Mouse (Mus musculus) v-Abl transformed pro-B cells (cell line): Measurements from ENCODE around the gene Gys1.

ENCODE experiments used
- in situ Hi-C, 2 experiments: fragments of 400-800 bp; cut with MboI; formaldehyde crosslinking; loops; one replicate each; pipeline ENCODE4 v1.15.1; 2025; ENCODE audit not compliant: unreplicated experiment in 2 of 2

The Gys1 gene

DNA sequence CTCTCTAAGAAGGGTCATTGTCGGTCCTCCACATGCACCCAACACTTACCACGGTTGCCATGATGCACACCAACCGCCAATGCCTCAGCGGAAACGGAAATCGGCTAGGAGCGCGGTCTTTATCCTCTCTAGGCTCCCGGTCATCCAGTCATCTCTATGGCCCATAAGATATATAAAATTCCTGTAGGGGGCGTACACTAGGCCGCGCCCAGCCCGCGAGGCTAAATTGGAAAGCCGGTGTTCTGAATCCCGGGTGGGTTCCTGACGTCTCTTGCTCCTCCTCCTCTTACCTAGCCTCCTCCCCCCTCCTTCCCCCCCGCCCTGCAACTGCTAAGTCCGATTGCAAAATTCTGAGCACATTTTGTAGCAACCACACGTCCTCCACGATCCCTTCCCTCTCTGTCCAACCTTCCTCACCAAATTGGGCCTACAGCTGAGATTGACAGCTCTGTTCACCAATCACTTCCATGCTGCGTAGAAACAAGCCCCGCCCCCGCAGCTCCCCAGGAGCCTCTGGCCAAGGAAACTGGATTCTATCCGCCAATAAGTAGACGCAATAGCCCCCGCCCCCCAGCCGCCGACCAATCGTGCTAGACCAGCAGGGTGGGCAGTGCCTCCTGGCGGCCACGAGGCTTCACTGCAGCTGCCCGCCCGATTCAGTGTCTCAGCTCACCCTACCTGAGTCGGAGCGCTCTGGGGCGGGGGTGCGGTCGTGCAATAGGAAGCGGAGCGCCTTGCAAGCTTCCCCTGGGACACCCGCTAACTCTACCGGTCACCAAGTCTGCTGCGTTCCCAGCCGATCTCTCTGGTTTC lies at the start of gene Gys1:
TSS of gene Gys1 (plus strand) at position 642 of the 813 bp plus-strand sequence.
- in situ Hi-C loops, result no loop called here

DNA sequence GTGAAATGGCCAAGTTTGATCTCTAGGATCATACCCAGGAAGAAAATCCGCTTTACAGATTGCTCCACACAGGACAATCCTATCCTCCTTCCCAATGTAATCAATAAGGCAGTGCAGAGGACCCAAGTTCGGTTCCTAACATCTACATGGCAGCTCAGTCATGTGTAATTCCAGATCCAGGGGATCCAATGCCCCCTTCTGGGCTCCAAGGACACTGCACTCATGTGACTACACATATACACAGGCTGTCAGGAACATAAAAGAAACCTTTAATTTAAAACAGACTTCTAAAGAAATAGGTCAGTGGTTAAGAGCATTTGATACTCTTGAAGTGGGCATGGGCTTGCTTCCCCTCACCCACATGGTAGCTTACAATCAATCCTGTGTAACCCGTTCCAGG lies 48.6 kb upstream of the Gys1 start:
- in situ Hi-C loops, result no loop called here

DNA sequence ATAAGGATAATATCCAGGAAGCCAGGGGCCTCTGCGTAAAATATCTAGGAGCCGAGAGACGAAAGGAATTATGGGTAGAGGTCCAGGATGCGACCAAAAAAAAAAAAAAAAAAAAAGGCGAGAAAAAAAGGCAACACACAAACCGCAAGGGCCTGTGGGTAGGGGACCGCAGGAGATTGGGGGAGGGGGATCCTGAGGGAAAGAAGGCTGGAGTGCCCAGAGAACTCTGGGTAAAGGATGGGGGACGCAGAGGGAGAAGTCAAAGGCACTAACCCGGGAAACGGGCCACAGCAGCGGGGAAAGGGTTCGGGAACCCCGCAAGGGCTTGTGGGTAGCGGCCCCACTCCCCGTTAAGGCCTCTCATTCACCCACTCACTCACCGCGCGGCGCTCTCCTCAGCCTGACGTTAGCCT lies 39.5 kb upstream of the Gys1 start:
- in situ Hi-C loops, result loop anchor here in 1 of 2 experiments (5.0 kb wide), 1 partner anchor 88 kb away; no protein-coding TSS in a partner anchor

DNA sequence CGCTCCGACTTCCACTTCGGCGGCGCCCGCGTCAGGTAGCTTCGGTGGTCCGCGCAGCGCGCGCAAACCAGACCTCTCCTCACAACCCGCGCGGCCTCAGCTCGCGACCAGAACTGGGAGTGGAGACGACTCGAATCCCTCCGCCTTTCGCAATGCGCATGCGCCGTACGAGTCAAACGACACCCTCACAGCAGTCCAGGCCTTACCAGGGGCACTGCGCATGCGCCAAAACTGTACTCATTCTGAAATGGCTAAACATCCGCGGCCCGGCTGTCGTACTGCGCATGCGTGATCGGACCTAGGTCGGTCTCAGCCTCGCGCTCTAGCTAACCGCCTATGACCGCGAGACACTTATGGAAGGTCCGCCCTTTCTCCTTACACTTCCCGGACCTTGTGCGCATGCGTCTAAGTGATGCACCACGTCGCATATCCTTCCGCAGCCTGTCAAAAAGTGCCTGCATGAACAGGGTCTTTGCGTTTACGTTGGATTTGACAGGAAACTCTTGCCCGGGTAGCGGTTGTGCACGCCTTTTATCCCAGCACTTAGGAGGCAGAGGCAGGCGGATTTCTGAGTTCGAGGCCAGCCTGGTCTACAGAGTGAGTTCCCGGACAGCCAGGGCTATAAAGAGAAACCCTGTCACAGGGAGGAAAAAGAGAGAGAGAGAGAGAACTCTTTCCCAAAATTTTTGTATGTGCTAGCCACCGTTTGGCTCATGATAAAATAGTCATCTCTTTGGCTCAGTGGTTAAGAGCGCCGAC lies 38.9 kb upstream of the Gys1 start, which contains the start of gene Snrnp70:
TSS of gene Snrnp70 (minus strand) at position 165 of the 759 bp plus-strand sequence.
- in situ Hi-C loops, result loop anchor here in 1 of 2 experiments (5.0 kb wide), 1 partner anchor 88 kb away; no protein-coding TSS in a partner anchor

DNA sequence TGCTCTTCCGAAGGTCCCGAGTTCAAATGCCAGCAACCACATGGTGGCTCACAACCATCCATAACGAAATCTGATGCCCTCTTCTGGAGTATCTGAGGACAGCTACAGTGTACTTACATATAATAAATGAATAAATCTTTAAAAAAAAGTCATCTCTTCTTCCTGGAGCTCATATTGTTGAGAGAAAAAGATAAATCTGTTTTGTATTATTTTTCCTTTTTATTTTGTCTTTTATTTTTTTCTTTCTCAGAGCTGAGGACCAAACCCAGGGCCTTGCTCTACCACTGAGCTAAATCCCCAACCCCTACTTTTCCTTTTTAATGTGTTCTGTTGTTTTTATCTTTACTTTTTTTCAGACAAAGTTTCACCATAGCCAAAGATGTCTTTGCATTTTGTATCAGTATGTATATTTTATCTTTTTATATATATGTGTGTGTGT lies 38.3 kb upstream of the Gys1 start:
- in situ Hi-C loops, result loop anchor here in 1 of 2 experiments (5.0 kb wide), 1 partner anchor 89 kb away; no protein-coding TSS in a partner anchor

DNA sequence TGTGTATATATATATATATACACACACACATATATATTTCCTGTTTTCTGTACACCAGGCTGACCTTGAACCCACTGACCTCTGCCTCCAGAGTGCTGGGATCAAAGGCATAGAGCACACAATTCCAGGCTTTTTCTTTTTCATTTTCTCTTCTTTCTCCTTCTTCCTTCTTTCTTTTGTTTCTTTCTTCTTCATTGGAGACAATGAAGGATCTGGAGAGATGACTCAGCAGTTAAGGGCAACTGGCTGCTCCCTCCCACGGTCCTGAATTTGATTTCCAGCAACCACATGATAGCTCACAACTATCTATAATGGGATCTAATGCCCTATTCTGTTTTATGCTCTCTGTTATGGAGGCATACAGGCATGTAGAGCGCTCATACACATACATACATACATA lies 37.9 kb upstream of the Gys1 start:
- in situ Hi-C loops, result loop anchor here in 1 of 2 experiments (5.0 kb wide), 1 partner anchor 89 kb away; no protein-coding TSS in a partner anchor

DNA sequence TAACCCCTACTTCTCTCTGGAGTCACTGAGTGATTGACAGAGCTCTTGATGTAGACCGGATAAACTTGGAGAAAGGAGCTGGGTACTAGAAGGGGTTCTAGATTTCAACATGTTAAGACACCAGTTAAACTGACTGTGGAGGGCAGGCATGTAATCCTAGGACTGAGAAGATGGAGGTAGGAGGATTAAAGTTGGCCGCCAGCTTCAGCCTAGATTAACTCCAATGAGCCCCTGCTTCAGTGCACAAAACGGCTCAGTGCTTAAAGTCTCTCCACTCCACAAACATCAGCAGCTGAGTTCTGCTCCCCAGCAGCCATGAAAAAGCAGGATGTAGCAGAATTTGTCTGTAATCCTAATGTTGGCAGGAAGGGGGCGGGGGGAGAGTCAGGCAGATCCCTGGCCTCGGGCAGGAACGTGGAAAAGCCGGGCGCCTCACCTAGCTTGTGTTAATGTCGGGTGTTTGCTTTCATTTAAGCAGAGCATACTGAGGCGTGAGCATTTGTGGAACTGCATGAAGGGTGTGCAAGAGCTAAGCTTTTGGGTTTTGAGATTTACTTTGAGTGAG lies 33.0 kb upstream of the Gys1 start:
- in situ Hi-C loops, result loop anchor here in 1 of 2 experiments (5.0 kb wide), 1 partner anchor 94 kb away; no protein-coding TSS in a partner anchor

DNA sequence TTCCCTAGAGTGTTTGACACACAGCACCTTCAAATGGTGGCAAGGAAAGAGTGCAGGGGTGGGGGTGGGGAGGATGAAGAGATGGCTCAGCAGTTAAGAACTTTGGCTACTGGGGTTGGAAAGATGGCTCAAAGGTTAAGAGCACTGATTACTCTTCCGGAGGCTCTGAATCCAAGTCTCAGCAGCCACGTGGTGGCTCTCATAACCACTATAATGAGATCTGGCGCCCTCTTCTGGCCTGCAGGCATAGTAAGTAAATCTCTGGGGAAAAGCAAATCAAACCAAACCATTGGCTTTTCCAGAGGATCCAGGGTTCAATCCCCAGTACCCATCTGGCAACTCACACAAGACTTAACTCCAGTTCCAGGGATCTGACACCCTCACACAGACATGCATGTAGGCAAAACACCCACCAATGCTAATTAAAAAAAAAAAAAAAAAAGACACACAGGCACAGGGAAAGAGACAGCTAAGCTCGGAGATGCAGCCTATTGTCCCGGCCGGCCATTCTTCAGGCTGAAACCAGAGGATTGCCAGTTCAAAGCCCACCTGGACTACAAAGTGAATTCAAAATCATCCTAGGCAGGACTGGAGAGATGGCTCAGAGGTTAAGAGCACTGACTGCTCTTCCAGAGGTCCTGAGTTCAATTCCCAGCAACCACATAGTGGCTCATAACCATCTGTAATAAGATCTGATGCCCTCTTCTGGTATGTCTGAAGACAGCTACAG lies 30.9 kb upstream of the Gys1 start:
- in situ Hi-C loops, result loop anchor here in 1 of 2 experiments (5.0 kb wide), 1 partner anchor 96 kb away; no protein-coding TSS in a partner anchor

DNA sequence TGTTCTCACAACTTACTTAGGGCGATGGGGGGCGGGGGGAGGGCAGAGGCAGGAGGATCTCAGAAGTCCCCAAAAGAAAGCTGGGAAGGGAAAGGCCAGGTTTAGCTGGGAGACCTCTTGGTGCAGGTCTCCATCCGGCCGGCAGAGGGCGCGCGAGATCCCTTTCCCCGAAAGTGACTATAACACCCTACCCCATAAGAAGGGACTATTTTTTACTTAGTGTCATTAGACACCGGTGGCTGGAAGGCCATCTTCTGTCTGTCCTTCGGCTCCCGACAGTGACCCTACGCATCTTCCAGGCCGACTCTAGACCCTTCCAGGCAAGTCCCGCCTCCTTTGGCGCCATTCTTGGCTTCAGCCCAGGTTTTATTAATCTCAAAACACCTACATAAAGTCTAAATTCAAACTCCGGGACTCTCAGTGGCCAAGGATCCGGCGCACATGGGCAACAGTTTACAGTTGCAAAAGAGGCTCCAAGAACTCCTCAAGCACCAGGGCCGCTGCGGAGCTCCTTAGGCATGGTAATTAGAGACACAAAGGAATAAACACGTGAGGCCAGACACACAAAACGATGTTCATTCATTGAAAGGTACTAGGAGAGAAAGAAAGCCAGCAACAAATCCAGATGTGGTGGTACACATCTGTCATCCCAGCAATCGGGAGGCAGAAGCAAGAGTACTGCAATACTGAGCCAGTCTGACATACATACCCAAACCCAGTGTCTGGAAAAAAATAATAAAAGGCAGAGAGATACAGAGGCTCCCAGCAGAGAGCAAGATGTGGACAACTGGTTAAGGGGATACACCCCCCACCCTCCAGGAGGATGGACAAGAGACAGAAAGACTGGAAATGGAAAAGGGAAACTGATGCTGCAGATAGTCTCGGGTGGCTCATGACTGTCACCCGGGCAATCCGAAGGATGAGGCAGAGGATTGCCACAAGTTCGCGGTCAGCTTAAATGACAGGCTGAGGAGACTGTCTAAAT lies 29.3 kb upstream of the Gys1 start, which contains the start of gene Kcna7:
TSS of gene Kcna7 (plus strand) at position 563 of the 985 bp plus-strand sequence.
- in situ Hi-C loops, result no loop called here

DNA sequence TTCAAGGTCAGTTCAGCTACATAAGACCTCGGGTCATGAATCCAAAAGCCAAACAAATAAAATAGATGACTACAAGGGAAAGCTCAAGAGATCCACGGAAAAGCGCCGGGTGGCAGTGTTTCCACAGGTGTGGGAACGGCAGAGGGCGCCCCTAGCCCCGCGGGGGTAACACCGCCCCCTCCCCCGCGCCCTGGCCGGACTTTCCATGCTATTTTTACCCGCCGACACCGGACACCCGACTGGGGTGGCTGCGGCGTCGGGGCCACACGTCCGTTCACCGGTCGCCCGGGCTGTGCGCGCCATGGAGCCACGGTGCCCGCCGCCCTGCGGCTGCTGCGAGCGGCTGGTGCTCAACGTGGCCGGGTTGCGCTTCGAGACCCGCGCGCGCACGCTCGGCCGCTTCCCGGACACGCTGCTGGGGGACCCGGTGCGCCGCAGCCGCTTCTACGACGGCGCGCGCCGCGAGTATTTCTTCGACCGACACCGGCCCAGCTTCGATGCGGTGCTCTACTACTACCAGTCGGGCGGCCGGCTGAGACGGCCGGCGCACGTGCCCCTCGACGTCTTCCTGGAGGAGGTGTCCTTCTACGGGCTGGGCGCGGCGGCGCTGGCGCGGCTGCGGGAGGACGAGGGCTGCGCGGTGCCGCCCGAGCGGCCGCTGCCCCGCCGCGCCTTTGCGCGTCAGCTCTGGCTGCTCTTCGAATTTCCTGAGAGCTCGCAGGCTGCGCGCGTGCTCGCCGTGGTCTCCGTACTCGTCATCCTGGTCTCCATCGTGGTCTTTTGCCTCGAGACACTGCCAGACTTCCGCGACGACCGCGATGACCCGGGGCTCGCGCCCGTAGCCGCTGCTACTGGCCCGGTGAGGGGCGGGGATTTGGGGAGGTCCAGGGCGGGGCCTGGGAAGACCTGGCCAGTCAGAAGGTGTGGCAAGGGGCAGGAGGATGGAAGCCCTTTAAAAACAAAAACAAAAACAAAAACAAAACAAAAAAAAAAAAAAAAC lies 28.2 kb upstream of the Gys1 start:
- in situ Hi-C loops, result no loop called here

DNA sequence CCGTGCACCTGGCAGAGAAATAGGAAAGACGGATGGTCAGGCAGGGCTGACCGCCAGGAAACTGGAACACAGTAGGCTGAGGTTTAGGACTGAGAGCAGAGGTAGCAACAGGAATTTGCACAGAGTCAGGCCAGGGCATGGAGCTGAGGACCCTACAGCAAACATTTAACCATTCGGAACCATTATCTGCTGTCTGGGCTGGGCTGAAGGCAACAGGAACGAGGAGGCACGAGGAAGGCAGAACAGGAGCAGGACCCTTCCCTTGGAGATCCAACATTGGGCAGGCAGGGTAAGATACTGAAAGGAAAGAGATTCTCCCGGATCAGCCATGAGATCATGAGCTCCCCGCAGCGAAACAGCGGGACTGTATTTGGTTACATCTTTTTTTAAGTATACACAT lies 26.8 kb upstream of the Gys1 start:
- in situ Hi-C loops, result no loop called here

DNA sequence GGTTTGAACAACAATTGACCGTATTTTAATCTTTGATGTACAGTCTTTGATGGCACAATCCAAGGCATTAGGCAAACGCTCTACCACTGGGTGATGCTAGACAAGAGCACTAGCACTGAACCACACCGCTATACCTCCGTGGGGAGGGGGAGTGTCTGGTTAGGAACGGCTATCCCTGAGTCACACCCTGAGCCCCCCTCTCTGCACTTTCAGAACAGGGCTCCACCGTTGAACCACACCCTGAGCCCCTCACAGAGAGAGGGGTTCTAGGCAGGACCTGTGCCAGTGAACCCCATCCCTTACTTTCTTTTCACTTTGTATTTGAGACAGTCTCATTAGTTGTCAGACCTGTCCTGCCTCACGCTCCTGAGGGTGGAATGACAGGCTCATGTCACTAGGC lies 26.3 kb upstream of the Gys1 start:
- in situ Hi-C loops, result no loop called here

DNA sequence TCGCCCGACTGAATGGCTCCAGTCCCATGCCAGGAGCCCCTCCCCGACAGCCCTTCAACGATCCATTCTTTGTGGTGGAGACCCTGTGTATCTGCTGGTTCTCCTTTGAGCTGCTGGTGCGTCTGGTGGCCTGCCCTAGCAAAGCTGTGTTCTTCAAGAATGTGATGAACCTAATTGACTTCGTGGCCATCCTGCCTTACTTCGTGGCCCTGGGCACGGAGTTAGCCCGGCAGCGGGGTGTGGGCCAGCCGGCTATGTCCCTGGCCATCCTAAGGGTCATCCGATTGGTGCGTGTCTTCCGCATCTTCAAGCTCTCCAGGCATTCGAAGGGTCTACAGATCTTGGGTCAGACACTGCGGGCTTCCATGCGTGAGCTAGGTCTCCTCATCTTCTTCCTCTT lies 25.7 kb upstream of the Gys1 start:
- in situ Hi-C loops, result no loop called here

DNA sequence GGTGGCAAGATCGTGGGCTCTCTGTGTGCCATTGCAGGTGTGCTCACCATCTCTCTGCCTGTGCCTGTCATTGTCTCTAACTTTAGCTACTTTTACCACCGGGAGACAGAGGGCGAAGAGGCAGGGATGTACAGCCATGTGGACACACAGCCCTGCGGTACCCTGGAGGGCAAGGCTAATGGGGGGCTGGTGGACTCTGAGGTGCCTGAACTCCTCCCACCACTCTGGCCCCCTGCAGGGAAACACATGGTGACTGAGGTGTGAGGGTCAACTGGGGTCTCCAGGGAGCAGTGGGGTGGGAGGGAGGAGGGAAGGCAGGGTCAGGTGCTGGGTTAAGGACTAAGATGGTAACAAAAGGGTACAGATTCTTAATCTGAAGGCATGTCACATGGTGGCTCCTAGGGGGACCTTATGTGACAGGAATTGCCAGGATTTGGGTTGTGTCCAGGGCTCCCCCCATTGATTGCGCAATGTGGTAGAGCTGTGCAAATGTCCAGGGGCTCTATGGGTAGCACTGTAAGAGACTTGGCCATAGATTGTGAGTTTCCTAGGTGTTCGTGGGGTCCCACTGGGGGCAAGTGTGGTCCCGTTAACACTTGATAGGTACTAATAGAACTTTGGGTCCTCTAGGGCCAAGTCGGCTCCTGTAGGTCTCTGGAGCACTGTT lies 25.0 kb upstream of the Gys1 start:
- in situ Hi-C loops, result no loop called here

DNA sequence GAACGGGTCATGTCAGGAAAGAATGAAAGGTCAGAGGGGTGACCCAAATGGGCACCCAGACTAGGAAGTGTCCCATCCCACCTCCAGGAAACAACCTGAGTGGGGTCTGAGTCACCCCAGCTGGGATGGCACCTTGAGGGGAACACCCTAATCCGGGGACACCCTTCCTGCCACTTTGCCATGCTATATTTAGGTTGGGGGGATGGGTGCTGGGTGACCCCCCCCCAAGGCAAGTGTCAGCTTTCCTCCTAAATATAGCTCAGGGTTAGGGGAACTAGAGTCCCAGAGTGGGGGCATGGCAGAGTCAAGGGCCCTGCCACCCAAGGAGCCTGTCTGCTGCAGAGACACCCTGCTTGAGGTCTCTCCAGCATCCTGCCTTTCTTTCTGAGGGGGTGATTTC lies 22.2 kb upstream of the Gys1 start:
- in situ Hi-C loops, result no loop called here

DNA sequence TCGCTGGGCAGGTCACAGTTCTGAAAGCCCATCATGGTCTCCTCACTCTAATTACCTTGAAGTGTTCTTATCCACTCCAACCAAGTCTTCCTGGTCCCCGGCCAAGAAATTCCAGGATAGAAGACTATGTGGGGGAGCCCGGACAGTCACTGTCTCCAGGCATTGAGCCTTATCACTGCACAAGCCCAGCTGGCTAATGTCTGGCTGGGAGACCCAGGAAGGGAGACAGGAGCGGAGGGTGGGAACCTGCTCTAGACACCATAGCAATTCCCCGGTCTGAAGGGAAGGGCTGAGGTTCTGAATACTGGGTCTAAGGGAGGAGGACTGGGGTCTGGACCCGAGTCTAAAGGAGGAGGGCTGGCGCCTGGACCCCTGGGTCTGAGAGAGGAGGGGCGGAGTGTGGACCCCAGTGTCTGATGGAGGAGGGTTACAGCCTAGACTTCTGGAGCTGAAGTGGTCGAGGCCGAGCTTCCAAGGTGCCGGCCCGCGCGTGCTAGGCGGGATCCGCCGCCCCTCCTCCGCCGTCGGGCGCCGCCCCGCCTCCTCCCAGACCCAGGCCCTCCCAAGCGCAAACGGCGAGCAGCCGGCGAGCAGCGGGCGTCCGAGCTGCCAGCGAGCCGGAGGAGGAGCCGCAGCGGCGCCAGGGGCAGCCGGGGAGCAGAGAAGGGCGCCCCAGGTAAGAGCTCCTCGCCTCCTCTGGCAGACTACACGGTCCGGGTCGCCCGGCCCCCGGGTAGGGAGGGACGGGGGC lies 21.4 kb upstream of the Gys1 start, which contains the start of gene Ntf5:
TSS of gene Ntf5 (plus strand) at position 583 of the 751 bp plus-strand sequence.
- in situ Hi-C loops, result no loop called here
